Mouse (Mus musculus) forebrain, embryonic 15.5 days (tissue): Measurements from ENCODE around the gene Gm28053. TPM values are rescaled to one million over a fixed set of nuclear protein-coding genes. Genes with fewer than 3 reads are reported as not detected.
A peak's percentile ranks its signal among the peaks of the same experiment; 100 is the strongest.

ENCODE experiments used
- ATAC-seq: fragments of 200-750 bp; cut with Nextera tagmentation; replicated peaks from 2 replicates; pipeline ENCODE4 v1.8.0; 2017; ENCODE audit warnings: mild to moderate bottlenecking, moderate TSS enrichment, moderate library complexity
- H3K27ac ChIP-seq: fragments of 300-500 bp; sonication (generic); replicated peaks from 2 replicates; pipeline ENCODE4 v1.5.1; 2015; ENCODE audit warnings: mild to moderate bottlenecking, inconsistent platforms
- H3K27me3 ChIP-seq: fragments of 300-500 bp; sonication (generic); 2 replicates; pipeline ENCODE4 v1.6.1; 2015; ENCODE audit warnings: inconsistent platforms
- H3K36me3 ChIP-seq: fragments of 300-500 bp; sonication (generic); 2 replicates; pipeline ENCODE4 v1.6.1; 2015; ENCODE audit warnings: mild to moderate bottlenecking, inconsistent platforms
- H3K4me1 ChIP-seq: fragments of 300-500 bp; sonication (generic); 2 replicates; pipeline ENCODE4 v1.6.1; 2015; ENCODE audit warnings: inconsistent platforms
- H3K4me2 ChIP-seq: fragments of 300-500 bp; sonication (generic); replicated peaks from 2 replicates; pipeline ENCODE4 v1.6.1; 2015; ENCODE audit warnings: mild to moderate bottlenecking, inconsistent platforms
- H3K4me3 ChIP-seq: fragments of 300-500 bp; sonication (generic); 2 replicates; pipeline ENCODE4 v1.5.1; 2015; ENCODE audit warnings: mild to moderate bottlenecking, inconsistent platforms
- H3K9ac ChIP-seq: fragments of 300-500 bp; sonication (generic); replicated peaks from 2 replicates; pipeline ENCODE4 v1.6.1; 2015; ENCODE audit warnings: mild to moderate bottlenecking, inconsistent platforms
- H3K9me3 ChIP-seq: fragments of 300-500 bp; sonication (generic); 2 replicates; pipeline ENCODE4 v1.6.1; 2016; ENCODE audit warnings: inconsistent platforms
- WGBS: fragments of 180-500 bp; shearing (Covaris S2); methylation state at CpG from one replicate; pipeline ENCODE4 v1.1.7; 2015; ENCODE audit warnings: mixed read lengths; 5-methylcytosine and 5-hydroxymethylcytosine counted together
- polyA plus RNA-seq: library from polyadenylated mRNA; unstranded; fragments of >200 nt; fragmentation: Nextera tagmentation; extraction: Ambion mirVana; gene quantifications from 2 replicates; pipeline ENCODE4 v1.2.1, GENCODE M21; 2015

Gene Gm28053
- 1.2 TPM in 1 of 2 replicates, not detected in the other for polyA plus RNA-seq

GRCm38 (mm10) chr6:48718455-48718854 lies at the start of gene Gm28053, which contains the start of gene Gimap7:
Gene Gm28053, plus strand, starts transcription at chr6:48718607.
Gene Gimap7, plus strand, starts transcription at chr6:48718621.
- Histone ChIP-seq H3K27ac (no peak within 1 kb of the TSS), H3K27me3 (no peaks in the 10 kb centered on the region), H3K9me3 (no peaks in the 10 kb centered on the region), H3K9ac (no peak within 1 kb of the TSS), H3K36me3 (no peaks in the 10 kb centered on the region), H3K4me2 (no peak within 1 kb of the TSS), H3K4me3 (no peak within 1 kb of the TSS), H3K4me1 (no peaks in the 10 kb centered on the region)
- no peak for ATAC-seq
- 45% methylated on average over 2 of the region's 2 CpGs for WGBS

- 69% methylated on average over 2 of the region's 2 CpGs for WGBS
- no peak for ATAC-seq
- no peak overlapping the region for H3K9ac ChIP-seq
- H3K4me3 ChIP-seq: no peak overlapping the region
- H3K36me3 ChIP-seq: no peaks in the 10 kb centered on the region
- no peak overlapping the region for H3K27ac ChIP-seq
- no peaks in the 10 kb centered on the region for H3K27me3 ChIP-seq
- H3K4me2 ChIP-seq: no peak overlapping the region
- no peaks in the 10 kb centered on the region for H3K9me3 ChIP-seq
- no peaks in the 10 kb centered on the region for H3K4me1 ChIP-seq
These were observed 48.9 kb upstream of the Gm28053 start for GRCm38 (mm10) chr6:48669446-48669969.

- 91% methylated on average over 9 of the region's 9 CpGs for WGBS
These were observed 43.9 kb upstream of the Gm28053 start for GRCm38 (mm10) chr6:48674291-48675058.

GRCm38 (mm10) chr6:48675400-48675930 lies 42.9 kb upstream of the Gm28053 start:
- H3K9ac ChIP-seq: no peak overlapping the region
- no peaks in the 10 kb centered on the region for H3K4me1 ChIP-seq
- no peak overlapping the region for H3K4me3 ChIP-seq
- H3K27me3 ChIP-seq: no peaks in the 10 kb centered on the region
- H3K27ac ChIP-seq: no peak overlapping the region
- H3K9me3 ChIP-seq: no peaks in the 10 kb centered on the region
- WGBS: 44% methylated on average over 10 of the region's 10 CpGs
- no peaks in the 10 kb centered on the region for H3K36me3 ChIP-seq
- H3K4me2 ChIP-seq: peak overlapping the region; percentile 22
- no peak for ATAC-seq

More at GRCm38 (mm10) chr6:48674291-48675058, 43.9 kb upstream of the Gm28053 start:
- ATAC-seq: no peak
- H3K36me3 ChIP-seq: no peaks in the 10 kb centered on the region
- H3K4me3 ChIP-seq: no peak overlapping the region
- no peak overlapping the region for H3K27ac ChIP-seq
- no peak overlapping the region for H3K9ac ChIP-seq
- no peaks in the 10 kb centered on the region for H3K4me1 ChIP-seq
- no peak overlapping the region for H3K4me2 ChIP-seq
- no peaks in the 10 kb centered on the region for H3K9me3 ChIP-seq
- H3K27me3 ChIP-seq: no peaks in the 10 kb centered on the region

GRCm38 (mm10) chr6:48675931-48676859 lies 42.2 kb upstream of the Gm28053 start, which contains the start of gene Gimap9:
Gene Gimap9, plus strand, starts transcription at chr6:48676129.
- Histone ChIP-seq H3K27me3 (no peaks in the 10 kb centered on the region), H3K9me3 (no peaks in the 10 kb centered on the region), H3K9ac (no peak within 1 kb of the TSS), H3K36me3 (no peaks in the 10 kb centered on the region), H3K4me1 (no peaks in the 10 kb centered on the region), H3K4me2 (peak within 1 kb of the TSS; percentile 22), H3K27ac (no peak within 1 kb of the TSS), H3K4me3 (peak within 1 kb of the TSS; percentile 1; the same call in 1 of the 2 replicates)
- ATAC-seq: no peak
- 22% methylated on average over 11 of the region's 13 CpGs for WGBS

GRCm38 (mm10) chr6:48676860-48677415 lies 41.5 kb upstream of the Gm28053 start:
- Histone ChIP-seq H3K4me3 (no peak overlapping the region), H3K36me3 (no peaks in the 10 kb centered on the region), H3K27me3 (no peaks in the 10 kb centered on the region), H3K9ac (no peak overlapping the region), H3K27ac (no peak overlapping the region), H3K4me2 (no peak overlapping the region), H3K9me3 (no peaks in the 10 kb centered on the region), H3K4me1 (no peaks in the 10 kb centered on the region)
- no peak for ATAC-seq
- WGBS: 73% methylated on average over 5 of the region's 5 CpGs

GRCm38 (mm10) chr6:48677492-48678345 lies 40.7 kb upstream of the Gm28053 start:
- no peak overlapping the region for H3K27ac ChIP-seq
- 92% methylated on average over 17 of the region's 17 CpGs for WGBS
- no peaks in the 10 kb centered on the region for H3K27me3 ChIP-seq
- H3K4me3 ChIP-seq: no peak overlapping the region
- H3K4me2 ChIP-seq: no peak overlapping the region
- H3K9me3 ChIP-seq: no peaks in the 10 kb centered on the region
- H3K36me3 ChIP-seq: no peaks in the 10 kb centered on the region
- no peaks in the 10 kb centered on the region for H3K4me1 ChIP-seq
- no peak overlapping the region for H3K9ac ChIP-seq
- ATAC-seq: no peak

GRCm38 (mm10) chr6:48678391-48678790 lies 40.0 kb upstream of the Gm28053 start:
- no peak overlapping the region for H3K4me3 ChIP-seq
- no peak overlapping the region for H3K9ac ChIP-seq
- H3K9me3 ChIP-seq: no peaks in the 10 kb centered on the region
- no peaks in the 10 kb centered on the region for H3K4me1 ChIP-seq
- H3K27me3 ChIP-seq: no peaks in the 10 kb centered on the region
- H3K36me3 ChIP-seq: no peaks in the 10 kb centered on the region
- ATAC-seq: no peak
- 84% methylated on average over 4 of the region's 4 CpGs for WGBS
- H3K4me2 ChIP-seq: no peak overlapping the region
- no peak overlapping the region for H3K27ac ChIP-seq

GRCm38 (mm10) chr6:48679701-48680100 lies 38.7 kb upstream of the Gm28053 start:
- H3K9ac ChIP-seq: no peak overlapping the region
- H3K36me3 ChIP-seq: no peaks in the 10 kb centered on the region
- no peaks in the 10 kb centered on the region for H3K4me1 ChIP-seq
- WGBS: 91% methylated on average over 6 of the region's 6 CpGs
- H3K4me3 ChIP-seq: no peak overlapping the region
- H3K9me3 ChIP-seq: no peaks in the 10 kb centered on the region
- no peak overlapping the region for H3K4me2 ChIP-seq
- H3K27me3 ChIP-seq: no peaks in the 10 kb centered on the region
- H3K27ac ChIP-seq: no peak overlapping the region
- ATAC-seq: no peak

- H3K36me3 ChIP-seq: no peaks in the 10 kb centered on the region
- 82% methylated on average over 5 of the region's 5 CpGs for WGBS
- H3K27ac ChIP-seq: no peak overlapping the region
- H3K9ac ChIP-seq: no peak overlapping the region
- H3K27me3 ChIP-seq: no peaks in the 10 kb centered on the region
- no peaks in the 10 kb centered on the region for H3K9me3 ChIP-seq
- H3K4me1 ChIP-seq: no peaks in the 10 kb centered on the region
- H3K4me2 ChIP-seq: no peak overlapping the region
- H3K4me3 ChIP-seq: no peak overlapping the region
- no peak for ATAC-seq
These were observed 38.0 kb upstream of the Gm28053 start for GRCm38 (mm10) chr6:48680421-48680820.
